Mouse (Mus musculus) forebrain, embryonic 11.5 days (tissue): ENCODE data around the gene Hoxc12. TPM values are rescaled to one million over a fixed set of nuclear protein-coding genes. Genes with fewer than 3 reads are reported as not detected.

Source experiments
- ATAC-seq: fragments of 200-750 bp; cut with Nextera tagmentation; replicated peaks from 2 replicates; pipeline ENCODE4 v1.8.0; 2017; ENCODE audit warnings: moderate TSS enrichment; ENCODE audit not compliant: low FRiP score
- DNase-seq: peaks from one replicate; pipeline ENCODE4 v3.0.0-alpha.2; 2017; ENCODE audit warnings: low spot score
- H3K27ac ChIP-seq: fragments of 300-500 bp; sonication (generic); 2 replicates; pipeline ENCODE4 v1.5.1; 2014; ENCODE audit warnings: low read depth, low read length
- H3K27me3 ChIP-seq: fragments of 300-500 bp; sonication (generic); 2 replicates; pipeline ENCODE4 v1.6.1; 2014; ENCODE audit warnings: mild to moderate bottlenecking, low read length, mixed read lengths; ENCODE audit not compliant: control insufficient read depth, insufficient read depth
- H3K36me3 ChIP-seq: fragments of 300-500 bp; sonication (generic); 2 replicates; pipeline ENCODE4 v1.6.1; 2014; ENCODE audit warnings: mild to moderate bottlenecking, low read length, moderate library complexity, mixed read lengths; ENCODE audit not compliant: control insufficient read depth, insufficient read depth
- H3K4me1 ChIP-seq: fragments of 300-500 bp; sonication (generic); replicated peaks from 2 replicates; pipeline ENCODE4 v1.6.1; 2014; ENCODE audit warnings: low read length, mixed read lengths; ENCODE audit not compliant: control insufficient read depth, insufficient read depth
- H3K4me2 ChIP-seq: fragments of 300-500 bp; sonication (generic); 2 replicates; pipeline ENCODE4 v1.6.1; 2014; ENCODE audit warnings: low read depth, mild to moderate bottlenecking, low read length, moderate library complexity, mixed read lengths; ENCODE audit not compliant: severe bottlenecking
- H3K4me3 ChIP-seq: fragments of 300-500 bp; sonication (generic); 2 replicates; pipeline ENCODE4 v1.5.1; 2014; ENCODE audit warnings: low read depth, low read length
- H3K9ac ChIP-seq: fragments of 300-500 bp; sonication (generic); 2 replicates; pipeline ENCODE4 v1.6.1; 2014; ENCODE audit warnings: low read length
- H3K9me3 ChIP-seq: fragments of 300-500 bp; sonication (generic); 2 replicates; pipeline ENCODE4 v1.6.1; 2016; ENCODE audit warnings: low read length, mixed read lengths; ENCODE audit not compliant: control insufficient read depth
- whole genome bisulfite sequencing: fragments of 180-500 bp; shearing (Covaris S2); extraction: QIAGEN DNeasy Blood & Tissue Kit; methylation state at CpG from one replicate; pipeline ENCODE4 v1.1.7; 2014; 5-methylcytosine and 5-hydroxymethylcytosine counted together
- polyA plus RNA-seq: library from polyadenylated mRNA; unstranded; fragments of >200 nt; fragmentation: Nextera tagmentation; extraction: Ambion mirVana; gene quantifications from 2 replicates; pipeline ENCODE4 v1.2.1, GENCODE M21; 2014

Hoxc12 gene
- polyA plus RNA-seq, 1 experiment from 2014 or later, result not detected

DNA sequence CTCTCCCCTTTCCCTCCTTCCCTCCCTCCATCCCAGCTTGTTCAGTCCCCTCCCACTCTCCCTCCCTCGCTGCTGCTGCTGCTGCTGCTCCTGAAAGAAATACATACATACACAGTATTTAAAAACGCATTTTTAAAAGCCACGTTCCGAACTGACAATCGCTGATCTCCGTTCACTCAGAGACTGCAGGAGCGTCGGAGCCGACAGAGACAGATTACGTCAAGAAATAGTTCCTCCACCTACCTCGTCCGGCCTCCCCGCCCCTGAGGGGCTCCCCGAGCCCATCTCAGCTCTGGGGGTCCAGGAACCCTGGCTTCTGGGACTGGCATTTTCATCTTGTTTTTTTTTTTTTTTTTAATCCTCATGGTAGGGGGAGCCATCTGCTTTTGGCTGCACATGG, 44.4 kb downstream of the Hoxc12 start:
- H3K4me3 ChIP-seq, result no peak overlapping the region
- no peak overlapping the region for H3K27ac ChIP-seq
- no peak overlapping the region for H3K9ac ChIP-seq
- DNase-seq (no peak), ATAC-seq (no peak)
- under 1% methylated on average over 14 of the region's 14 CpGs for WGBS
- H3K4me1 ChIP-seq, result peaks cover 2% of the 10 kb centered on the region; the same call in 1 of the 2 replicates
- peaks cover 99% of the 10 kb centered on the region for H3K27me3 ChIP-seq
- H3K9me3 ChIP-seq, result no peaks in the 10 kb centered on the region
- no peaks in the 10 kb centered on the region for H3K36me3 ChIP-seq
- H3K4me2 ChIP-seq, result peak overlapping the region; percentile 28; the same call in 1 of the 2 replicates

DNA sequence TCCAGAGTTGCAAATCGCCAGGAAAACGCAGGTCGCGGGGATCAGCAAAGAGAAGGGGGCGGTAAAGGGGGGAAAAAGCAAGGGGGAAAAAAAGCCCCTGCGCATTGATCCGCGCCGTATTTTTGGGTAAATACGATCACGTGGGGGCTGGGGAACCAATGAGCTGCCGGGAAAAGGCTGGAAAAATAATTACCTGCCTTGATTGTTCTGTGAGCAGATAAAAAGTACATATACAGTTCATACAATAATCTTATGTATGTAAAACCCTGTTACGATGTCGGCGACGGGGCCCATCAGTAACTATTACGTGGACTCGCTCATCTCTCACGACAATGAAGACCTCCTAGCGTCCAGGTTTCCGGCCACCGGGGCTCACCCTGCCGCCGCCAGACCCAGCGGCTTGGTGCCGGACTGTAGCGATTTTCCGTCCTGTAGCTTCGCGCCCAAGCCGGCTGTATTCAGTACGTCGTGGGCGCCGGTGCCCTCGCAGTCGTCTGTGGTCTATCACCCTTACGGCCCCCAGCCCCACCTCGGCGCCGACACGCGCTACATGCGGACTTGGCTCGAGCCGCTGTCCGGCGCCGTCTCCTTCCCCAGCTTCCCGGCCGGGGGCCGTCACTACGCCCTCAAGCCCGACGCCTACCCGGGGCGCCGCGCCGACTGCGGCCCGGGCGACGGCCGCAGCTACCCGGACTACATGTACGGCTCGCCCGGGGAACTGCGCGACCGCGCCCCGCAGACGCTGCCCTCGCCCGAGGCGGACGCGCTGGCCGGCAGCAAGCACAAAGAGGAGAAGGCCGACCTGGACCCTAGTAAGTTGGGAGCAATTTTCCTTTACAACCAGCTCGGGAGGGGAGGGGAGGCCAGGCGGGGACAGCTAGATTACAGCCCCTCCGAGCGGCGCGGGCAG, 45.1 kb downstream of the Hoxc12 start:
- H3K9me3 ChIP-seq, result no peaks in the 10 kb centered on the region
- peaks cover 2% of the 10 kb centered on the region; the same call in 1 of the 2 replicates for H3K4me1 ChIP-seq
- H3K4me3 ChIP-seq, result peak overlapping the region; percentile 21
- DNase-seq, result no peak
- no peak overlapping the region for H3K9ac ChIP-seq
- peak overlapping the region; percentile 28 for H3K4me2 ChIP-seq
- H3K36me3 ChIP-seq, result no peaks in the 10 kb centered on the region
- peaks cover 99% of the 10 kb centered on the region for H3K27me3 ChIP-seq
- 0 out of 2 replicates have a peak, but pooled peaks have one; percentile 39 for ATAC-seq
- H3K27ac ChIP-seq, result no peak overlapping the region
- WGBS, result under 1% methylated on average over 88 of the region's 88 CpGs

DNA sequence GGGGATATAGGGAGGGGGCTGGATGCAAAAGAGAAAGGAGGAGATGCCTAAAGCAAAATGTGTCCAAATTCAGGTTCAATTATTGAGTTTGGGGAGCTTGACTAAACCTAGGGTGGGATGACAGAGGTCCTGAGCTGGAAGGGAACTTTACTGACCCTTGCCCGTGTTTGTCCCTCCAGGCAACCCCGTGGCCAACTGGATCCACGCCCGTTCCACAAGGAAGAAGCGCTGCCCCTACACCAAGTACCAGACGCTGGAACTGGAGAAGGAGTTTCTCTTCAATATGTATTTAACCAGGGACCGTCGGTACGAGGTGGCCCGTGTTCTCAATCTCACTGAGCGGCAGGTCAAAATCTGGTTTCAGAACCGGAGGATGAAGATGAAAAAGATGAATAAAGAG, 47.2 kb downstream of the Hoxc12 start:
- WGBS, result under 1% methylated on average over 12 of the region's 12 CpGs
- no peak for ATAC-seq

DNA sequence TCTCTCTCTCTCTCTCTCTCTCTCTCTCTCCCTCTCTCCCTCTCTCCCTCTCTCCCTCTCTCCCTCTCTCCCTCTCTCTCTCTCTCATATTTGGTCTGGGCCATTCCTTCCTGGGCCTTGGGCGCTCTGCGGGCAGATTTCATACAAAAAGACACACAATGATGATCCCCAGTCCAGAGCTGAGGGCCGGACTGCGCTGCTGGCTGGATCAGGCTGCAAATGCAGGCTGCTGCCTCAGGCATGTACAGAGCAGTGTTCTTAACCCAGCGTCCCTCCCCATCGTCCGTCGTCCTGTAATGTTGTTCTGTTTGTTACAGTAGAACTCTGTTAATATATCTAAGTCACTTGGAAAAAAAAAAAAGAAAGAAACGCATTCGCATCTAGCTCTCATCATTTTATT, 48.0 kb downstream of the Hoxc12 start:
- no peaks in the 10 kb centered on the region for H3K36me3 ChIP-seq
- under 1% methylated on average over 10 of the region's 10 CpGs for WGBS
- H3K4me2 ChIP-seq, result no peak overlapping the region
- H3K9me3 ChIP-seq, result no peaks in the 10 kb centered on the region
- H3K9ac ChIP-seq, result no peak overlapping the region
- no peak overlapping the region for H3K27ac ChIP-seq
- no peak overlapping the region for H3K4me3 ChIP-seq
- H3K4me1 ChIP-seq, result peaks cover 2% of the 10 kb centered on the region; the same call in 1 of the 2 replicates
- peaks cover 99% of the 10 kb centered on the region for H3K27me3 ChIP-seq
- DNase-seq (no peak), ATAC-seq (no peak)

More for the DNA sequence above, 47.2 kb downstream of the Hoxc12 start:
- Histone ChIP-seq H3K9me3 (no peaks in the 10 kb centered on the region), H3K36me3 (no peaks in the 10 kb centered on the region), H3K9ac (no peak overlapping the region), H3K4me1 (peaks cover 2% of the 10 kb centered on the region; the same call in 1 of the 2 replicates), H3K4me3 (no peak overlapping the region), H3K27ac (no peak overlapping the region), H3K4me2 (no peak overlapping the region), H3K27me3 (peaks cover 99% of the 10 kb centered on the region)
- DNase-seq, result no peak

DNA sequence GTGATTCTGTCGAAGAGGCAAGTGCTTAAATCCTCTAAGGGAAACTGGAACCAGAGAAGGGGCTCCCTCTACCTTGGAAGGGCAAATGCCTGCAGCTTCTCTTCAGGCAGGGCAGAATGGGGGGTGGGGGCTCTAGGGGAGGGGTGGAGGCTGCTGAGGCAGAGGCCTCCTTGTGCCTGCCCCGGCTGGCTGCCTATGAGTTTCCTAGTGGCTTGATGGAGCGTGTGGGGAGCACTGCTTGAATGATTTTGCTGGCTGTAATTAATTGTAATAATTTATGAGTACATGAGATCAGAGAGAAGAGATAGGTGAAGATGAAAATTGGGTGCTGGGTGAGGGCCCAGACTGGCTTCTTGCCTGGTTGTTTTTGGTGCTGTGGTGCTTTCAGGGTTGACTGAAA, 48.4 kb downstream of the Hoxc12 start:
- 3% methylated on average over 3 of the region's 3 CpGs for WGBS
- no peak for DNase-seq
- H3K4me3 ChIP-seq, result no peak overlapping the region
- H3K27ac ChIP-seq, result no peak overlapping the region
- H3K27me3 ChIP-seq, result peaks cover 99% of the 10 kb centered on the region
- no peak overlapping the region for H3K4me2 ChIP-seq
- H3K36me3 ChIP-seq, result no peaks in the 10 kb centered on the region
- no peaks in the 10 kb centered on the region for H3K9me3 ChIP-seq
- H3K4me1 ChIP-seq, result peaks cover 2% of the 10 kb centered on the region; the same call in 1 of the 2 replicates
- no peak overlapping the region for H3K9ac ChIP-seq
- no peak for ATAC-seq

DNA sequence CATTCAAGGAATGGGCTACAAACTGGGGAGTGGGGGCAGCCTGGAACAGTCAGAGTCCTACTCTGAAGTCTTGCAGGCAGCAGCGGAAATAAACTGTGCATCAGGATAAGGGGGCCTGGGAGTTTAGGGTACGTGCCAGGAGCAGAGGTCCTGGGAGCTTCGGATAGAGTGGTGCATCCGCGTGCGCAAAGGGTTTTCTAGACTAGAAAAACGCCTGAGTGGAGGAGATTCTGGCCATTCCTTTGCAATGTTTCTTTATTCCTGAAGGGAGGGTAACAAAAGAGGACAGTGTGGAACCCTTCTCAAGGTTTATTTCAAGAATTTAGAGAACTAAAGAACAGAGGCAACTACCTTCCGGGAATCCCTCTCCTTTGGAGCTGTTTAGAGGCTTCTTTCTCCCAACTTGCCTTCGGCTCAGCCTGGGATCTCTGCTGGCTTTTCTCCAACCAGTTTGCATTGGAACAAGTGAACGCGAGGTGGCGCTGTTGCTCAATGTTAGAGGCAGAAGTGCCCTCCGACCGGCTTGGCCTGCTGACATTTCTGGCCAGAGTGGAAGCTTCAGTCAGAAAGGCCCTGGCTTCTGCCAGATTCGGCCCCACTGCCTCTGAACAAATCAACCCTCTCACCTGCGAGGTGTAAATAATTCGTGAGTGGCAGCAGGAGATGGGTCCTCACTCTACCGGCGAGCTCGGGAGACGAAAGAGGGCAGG, 50.7 kb downstream of the Hoxc12 start:
- no peak overlapping the region for H3K4me3 ChIP-seq
- H3K4me1 ChIP-seq, result no peaks in the 10 kb centered on the region
- peak; percentile 95 for DNase-seq
- no peaks in the 10 kb centered on the region for H3K9me3 ChIP-seq
- 0 out of 2 replicates have a peak, but pooled peaks have one; percentile 51 for ATAC-seq
- 2% methylated on average over 21 of the region's 21 CpGs for WGBS
- no peak overlapping the region for H3K9ac ChIP-seq
- H3K4me2 ChIP-seq, result no peak overlapping the region
- no peak overlapping the region for H3K27ac ChIP-seq
- no peaks in the 10 kb centered on the region for H3K36me3 ChIP-seq
- peaks cover 99% of the 10 kb centered on the region for H3K27me3 ChIP-seq

DNA sequence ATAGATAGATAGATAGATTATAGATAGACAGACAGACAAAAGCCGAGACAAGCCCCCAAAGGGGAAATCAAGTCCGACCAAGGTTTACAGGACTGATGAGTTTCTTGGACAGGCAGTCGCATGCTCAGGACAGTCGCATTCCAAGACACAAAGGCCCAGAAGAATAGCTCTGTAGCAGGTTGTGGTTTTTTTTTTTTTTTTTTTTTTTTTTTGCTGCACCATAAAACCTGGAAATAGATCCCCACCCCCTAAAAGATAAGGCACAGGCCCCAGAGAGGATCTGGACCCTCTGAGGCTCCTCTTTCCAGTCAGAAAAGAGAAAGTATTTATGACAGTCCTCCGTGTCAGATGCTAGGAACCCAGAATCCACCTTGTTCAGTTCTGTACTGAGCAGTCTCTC, 51.5 kb downstream of the Hoxc12 start:
- 4% methylated on average over 5 of the region's 5 CpGs for WGBS
- no peak overlapping the region for H3K27ac ChIP-seq
- no peak overlapping the region for H3K4me2 ChIP-seq
- H3K4me1 ChIP-seq, result no peaks in the 10 kb centered on the region
- ATAC-seq (no peak), DNase-seq (no peak)
- no peak overlapping the region for H3K9ac ChIP-seq
- H3K9me3 ChIP-seq, result no peaks in the 10 kb centered on the region
- H3K27me3 ChIP-seq, result peaks cover 99% of the 10 kb centered on the region
- no peak overlapping the region for H3K4me3 ChIP-seq
- no peaks in the 10 kb centered on the region for H3K36me3 ChIP-seq
